Mouse (Mus musculus) R1 (cell line): ENCODE data around the gene Mvk.

Experiments used
- DNase-seq: peaks from one replicate; pipeline ENCODE4 v3.0.0-alpha.2; 2018; ENCODE audit warnings: low read depth, low spot score

The Mvk gene

GRCm38 (mm10) chr5:114509461-114509860 is 65.4 kb downstream of the Mvk start:
- DNase-seq: no peak
